Mouse (Mus musculus) spleen, adult 2 months (tissue): ENCODE data around the gene Slc4a3.

Source experiments
- CTCF ChIP-seq: fragments of 200-500 bp; IDR thresholded peaks from 2 replicates; pipeline ENCODE4 v1.5.1; 2011; ENCODE audit warnings: mild to moderate bottlenecking, inconsistent platforms; ENCODE audit not compliant: insufficient read depth, insufficient read length, insufficient replicate concordance; ENCODE audit errors: extremely low read depth
- POLR2A ChIP-seq: fragments of 200-500 bp; IDR thresholded peaks from 2 replicates; pipeline ENCODE4 v1.6.1; 2011; ENCODE audit warnings: low read depth, low read length, inconsistent platforms

GRCm38 (mm10) chr1:75541496-75541895 lies 4.6 kb upstream of the Slc4a3 start:
- TF ChIP-seq POLR2A (no peak), CTCF (no peak)
